Mouse (Mus musculus) cortical plate, adult 2 months (tissue): Measurements from ENCODE around the gene Fat1.

Experiments
- CTCF ChIP-seq: fragments of 200-500 bp; IDR thresholded peaks from 2 replicates; pipeline ENCODE4 v1.5.1; 2011; ENCODE audit warnings: mild to moderate bottlenecking, control low read depth, low read length; ENCODE audit not compliant: insufficient read depth; ENCODE audit errors: extremely low read depth
- POLR2A ChIP-seq: fragments of 200-500 bp; IDR thresholded peaks from 2 replicates; pipeline ENCODE4 v1.6.1; 2011; ENCODE audit warnings: mild to moderate bottlenecking, low read length, control low read depth; ENCODE audit not compliant: insufficient read depth; ENCODE audit errors: extremely low read depth

GRCm38 (mm10) chr8:45028081-45028497 lies 92.8 kb downstream of the Fat1 start:
- TF ChIP-seq CTCF = no peak
- no peak for TF ChIP-seq POLR2A
